Mouse (Mus musculus) heart, postnatal 10 days (tissue): ENCODE results near the gene Galnt2. TPM values are rescaled to one million over a fixed set of nuclear protein-coding genes. Genes with fewer than 3 reads are reported as not detected.

Source experiments
- DNase-seq, 2 experiments: peaks; one replicate each; pipeline ENCODE4 v3.0.0; 2021
- intact Hi-C: fragments of 180-260 bp; cut with DNase I; formaldehyde crosslinking; loops from one replicate; pipeline ENCODE4 v1.15.1; 2025
- total RNA-seq, 2 experiments: library from RNA; stranded (reverse); gene quantifications; 2 replicates each; pipeline ENCODE4 v1.2.3; 2021

Gene Galnt2
- total RNA-seq, result 10 to 100 TPM; 45.6 to 51.4 TPM

GRCm38 (mm10) chr8:124231176-124231484, at the start of gene Galnt2:
TSS of gene Galnt2 (plus strand) at chr8:124231391.
- peak; percentile 88 to 90 for DNase-seq
- intact Hi-C loops, result loop anchor here (2.0 to 5.0 kb wide), 2 partner anchors 116 to 179 kb away; no protein-coding TSS in a partner anchor

DNA sequence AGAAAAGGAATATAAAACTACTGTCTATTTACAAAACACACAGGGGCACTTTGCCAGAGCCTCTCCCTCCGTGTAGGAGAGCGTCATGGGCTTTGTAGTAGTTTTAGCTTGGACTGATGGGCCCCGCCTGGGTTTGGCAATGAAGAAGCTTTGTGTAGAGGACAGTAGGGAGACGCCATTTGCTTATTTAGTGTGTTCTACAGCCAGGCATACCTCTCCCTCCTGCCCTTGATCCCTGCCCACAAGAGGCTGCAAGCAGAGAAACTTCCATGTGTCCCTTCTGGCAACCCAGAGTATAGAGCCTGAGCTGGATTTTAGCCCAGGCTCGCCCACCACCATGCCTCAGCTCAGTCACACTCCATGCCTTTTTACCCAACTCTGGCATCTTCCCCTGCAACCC, 49.4 kb upstream of the Galnt2 start:
- intact Hi-C loops, result loop anchor here (5.0 kb wide), 1 partner anchor 136 kb away; no protein-coding TSS in a partner anchor
- DNase-seq, result peak in 1 of 2 experiments; percentile 19

DNA sequence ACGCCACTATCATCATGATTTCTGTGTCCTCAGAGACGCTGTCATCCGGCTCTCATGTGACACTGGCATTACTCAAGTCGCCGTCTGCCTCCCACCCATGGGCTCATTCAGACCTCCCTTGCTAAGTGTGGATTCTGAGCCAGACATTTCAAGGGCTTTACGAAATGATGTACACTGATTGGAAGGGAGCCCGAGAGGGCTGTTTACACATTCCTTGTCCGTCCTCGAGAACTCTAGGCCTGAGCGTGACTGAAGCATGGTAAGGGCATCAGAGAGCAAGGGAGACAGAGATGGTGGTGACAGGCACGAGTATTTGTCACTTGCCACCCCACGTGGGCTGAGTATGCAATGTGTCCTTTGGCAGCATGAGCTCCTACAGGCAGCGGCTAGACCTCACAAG, 49.0 kb upstream of the Galnt2 start:
- peak; percentile 76 to 82 for DNase-seq
- intact Hi-C loops, result loop anchor here (5.0 kb wide), 1 partner anchor 135 kb away; no protein-coding TSS in a partner anchor

GRCm38 (mm10) chr8:124184078-124184477, 47.1 kb upstream of the Galnt2 start:
- intact Hi-C loops, result loop anchor here (5.0 kb wide), 1 partner anchor 133 kb away; no protein-coding TSS in a partner anchor
- DNase-seq, result peak; percentile 54 to 55

GRCm38 (mm10) chr8:124184507-124184906, 46.7 kb upstream of the Galnt2 start:
- DNase-seq, result peak in 1 of 2 experiments; percentile 21
- intact Hi-C loops, result loop anchor here (5.0 kb wide), 1 partner anchor 133 kb away; no protein-coding TSS in a partner anchor

DNA sequence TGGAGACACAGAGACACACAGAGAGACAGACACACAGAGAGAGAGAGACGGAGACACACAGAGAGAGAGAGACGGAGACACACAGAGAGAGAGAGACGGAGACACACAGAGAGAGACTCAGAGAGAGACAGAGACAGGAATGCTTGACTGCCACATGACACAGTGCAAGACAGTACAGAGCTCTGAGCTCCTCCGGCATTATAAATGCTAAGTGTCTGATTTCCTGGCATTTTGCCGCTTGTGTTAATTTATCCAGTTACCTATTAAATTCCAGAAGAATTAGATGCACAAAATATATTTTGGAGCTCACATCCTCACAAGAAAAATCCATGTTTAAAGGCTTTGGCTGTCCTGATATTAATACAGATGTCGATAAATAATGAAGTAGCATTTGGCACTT, 46.1 kb upstream of the Galnt2 start:
- DNase-seq, result no peak
- intact Hi-C loops, result no loop called here

GRCm38 (mm10) chr8:124190388-124190787, 40.8 kb upstream of the Galnt2 start:
- DNase-seq, result no peak
- intact Hi-C loops, result no loop called here

DNA sequence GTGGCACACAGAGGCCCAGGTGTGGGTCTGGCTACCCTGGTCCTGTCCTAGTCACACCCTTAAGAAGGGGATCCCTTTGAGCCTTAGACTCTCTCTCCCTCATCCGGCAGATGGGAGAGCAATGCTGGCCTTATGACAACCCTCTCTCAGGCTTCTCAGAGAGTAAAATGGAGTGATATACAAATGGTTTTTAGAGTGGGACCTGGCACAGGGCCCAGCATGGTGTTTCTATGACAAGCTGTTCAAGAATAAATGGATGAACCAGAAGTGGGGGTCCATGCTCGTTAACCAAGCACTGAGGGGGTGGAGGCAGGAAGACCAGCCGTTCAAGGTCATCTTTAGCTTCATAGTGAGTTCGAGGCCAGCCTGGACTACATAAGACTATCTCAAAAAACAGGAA, 38.9 kb upstream of the Galnt2 start:
- DNase-seq, result no peak
- intact Hi-C loops, result no loop called here

DNA sequence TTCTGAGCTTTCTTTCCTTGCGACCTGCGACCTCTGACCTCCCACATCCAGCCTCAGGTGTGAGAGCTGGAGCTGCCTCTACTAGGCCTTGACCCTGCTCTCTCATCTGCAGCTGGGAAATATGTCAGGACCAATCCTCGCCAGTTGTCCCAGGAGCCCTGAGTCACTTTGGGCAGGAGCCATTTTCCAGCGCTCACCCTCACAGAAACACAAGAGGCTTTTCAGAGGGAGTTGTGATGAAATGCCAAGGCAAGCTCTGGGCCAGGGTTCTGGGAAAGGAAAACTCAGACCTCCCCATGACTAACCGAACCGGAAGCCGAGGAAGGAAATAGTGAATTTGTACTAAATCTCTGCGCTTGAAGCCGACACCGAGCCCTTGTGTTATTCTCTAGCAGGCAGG, 38.2 kb upstream of the Galnt2 start:
- intact Hi-C loops, result no loop called here
- DNase-seq, result peak; percentile 76 to 79

DNA sequence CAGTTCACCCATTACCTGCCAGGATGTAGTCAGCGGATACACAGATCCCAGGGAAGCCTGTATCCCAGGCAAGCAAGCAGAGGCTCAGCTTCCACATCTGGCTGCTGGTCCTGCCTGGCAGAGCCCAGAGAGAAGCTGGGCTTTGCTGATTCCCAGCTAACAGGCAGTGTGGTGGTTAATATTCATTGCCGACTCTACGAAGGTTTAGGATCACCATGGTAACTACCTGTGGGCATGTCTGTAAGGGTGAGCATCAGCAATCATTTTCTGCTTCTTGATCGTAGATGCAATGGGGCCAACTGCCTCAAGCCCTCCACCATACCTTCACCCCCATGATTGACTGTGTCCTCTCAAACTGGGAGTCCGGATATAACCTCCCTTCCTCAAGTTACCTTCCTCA, 37.2 kb upstream of the Galnt2 start:
- intact Hi-C loops, result no loop called here
- DNase-seq, result no peak

DNA sequence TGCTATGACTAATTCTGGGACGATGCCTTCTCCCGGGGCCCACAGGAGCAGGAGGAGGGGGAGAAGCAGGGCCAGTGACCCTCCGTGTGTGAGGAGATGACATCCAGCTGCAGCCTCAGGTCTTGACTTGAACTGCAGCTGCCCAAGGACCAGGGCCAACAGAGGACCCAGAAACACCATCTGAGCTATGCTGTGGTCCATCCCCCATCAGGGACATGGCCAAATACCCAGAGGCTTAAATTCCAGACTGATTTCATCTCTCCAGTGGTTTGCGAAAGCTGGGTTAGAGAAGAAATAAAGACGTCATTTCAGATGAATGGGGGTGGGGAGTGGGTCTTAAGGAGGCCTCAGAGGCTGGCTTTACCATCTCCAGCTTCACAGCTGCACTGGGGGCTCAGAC, 35.0 kb upstream of the Galnt2 start:
- peak; percentile 63 to 66 for DNase-seq
- intact Hi-C loops, result no loop called here

GRCm38 (mm10) chr8:124196797-124197196, 34.4 kb upstream of the Galnt2 start:
- DNase-seq, result no peak
- intact Hi-C loops, result no loop called here

- intact Hi-C loops, result no loop called here
- no peak for DNase-seq
These were observed 33.0 kb upstream of the Galnt2 start for GRCm38 (mm10) chr8:124198230-124198629.

DNA sequence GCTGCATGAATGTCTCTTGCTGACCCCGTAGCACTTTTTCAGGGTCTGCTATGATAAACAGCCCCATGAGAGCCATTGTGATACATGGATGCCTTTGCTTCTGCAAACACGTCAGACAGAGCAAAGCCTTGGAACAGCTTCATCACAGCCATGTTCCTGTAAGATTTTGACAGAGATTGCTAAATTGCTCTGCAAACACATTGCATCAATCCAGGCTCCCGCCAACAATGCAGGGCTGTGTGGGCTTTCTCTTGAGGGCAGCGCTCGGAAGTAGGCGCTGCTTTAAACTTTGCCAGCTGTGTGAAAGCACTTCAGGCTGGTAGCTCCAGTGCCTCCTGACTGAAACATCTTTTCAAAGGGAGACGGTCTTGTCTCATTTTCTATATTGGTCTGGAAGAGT, 30.8 kb upstream of the Galnt2 start:
- intact Hi-C loops, result no loop called here
- no peak for DNase-seq

DNA sequence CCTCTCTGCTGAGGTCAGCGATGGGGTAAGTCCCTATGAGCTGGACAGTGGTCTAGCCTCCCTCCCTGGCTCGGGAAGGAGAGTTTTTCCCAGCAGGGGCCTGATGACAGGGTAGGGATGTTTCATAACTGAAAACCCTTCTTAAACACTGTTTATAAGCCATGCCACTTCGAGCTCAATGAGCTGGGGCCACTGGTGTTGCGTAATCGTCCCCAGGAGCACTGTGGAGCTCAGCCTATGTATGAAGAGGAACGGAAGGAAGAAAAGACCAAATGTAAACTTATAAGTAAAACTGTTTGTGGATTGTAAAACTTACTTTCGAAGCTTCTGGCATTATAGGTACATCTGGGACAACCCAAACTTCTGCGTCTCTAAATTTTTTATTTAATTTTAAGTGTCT, 29.5 kb upstream of the Galnt2 start:
- intact Hi-C loops, result no loop called here
- no peak for DNase-seq

GRCm38 (mm10) chr8:124202895-124203294, 28.3 kb upstream of the Galnt2 start:
- no peak for DNase-seq

DNA sequence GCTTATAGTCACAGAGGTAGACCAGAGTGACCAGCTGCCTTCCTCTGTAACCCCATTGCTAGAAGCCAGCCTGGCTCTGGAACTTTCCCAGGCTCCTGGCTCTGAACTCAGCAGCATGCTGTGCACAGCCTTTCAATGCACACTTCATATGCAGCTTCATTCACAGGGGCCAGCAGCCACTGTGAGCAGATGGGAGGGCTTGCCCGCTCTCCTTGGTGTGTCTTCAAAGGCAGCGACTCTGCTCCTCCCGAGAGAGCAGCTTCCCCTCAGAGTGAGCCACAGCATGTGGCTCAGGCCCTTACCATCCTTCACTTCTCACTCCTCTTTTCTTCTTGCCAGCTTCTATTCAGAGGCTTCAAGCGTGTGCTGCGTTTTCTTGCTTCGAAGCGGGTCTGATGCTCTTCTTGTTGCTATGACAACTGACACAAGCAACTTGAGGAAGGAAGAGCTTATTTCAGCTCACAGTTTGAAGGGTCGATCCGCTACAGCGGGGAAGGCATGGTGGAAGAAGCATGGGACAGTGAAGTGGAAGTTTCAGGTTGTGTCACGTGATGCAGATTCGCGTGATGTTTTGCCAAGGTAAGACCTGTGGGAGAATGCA, 27.1 kb upstream of the Galnt2 start:
- DNase-seq, result no peak
- intact Hi-C loops, result no loop called here

More at GRCm38 (mm10) chr8:124202895-124203294, 28.3 kb upstream of the Galnt2 start:
- intact Hi-C loops, result no loop called here

DNA sequence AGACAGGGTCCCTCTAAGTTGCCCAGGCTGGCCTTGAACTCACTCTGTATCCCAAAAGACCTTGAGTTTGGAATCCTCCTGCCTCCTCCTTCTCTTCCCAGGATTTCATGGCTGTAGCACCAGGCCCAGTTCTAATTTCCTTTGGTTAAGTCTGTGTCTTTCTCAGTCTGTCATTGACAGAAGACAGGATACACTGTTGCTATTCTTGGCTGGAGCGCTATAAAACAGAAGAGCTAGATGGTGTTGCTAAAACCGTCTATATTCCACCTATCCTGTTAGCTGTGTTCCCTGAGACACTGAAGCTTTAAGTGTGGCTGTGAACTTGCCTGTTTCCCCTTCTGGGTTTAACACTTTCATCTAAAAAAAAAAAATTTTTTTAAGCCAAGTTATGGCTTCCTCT, 19.0 kb upstream of the Galnt2 start:
- DNase-seq, result no peak
- intact Hi-C loops, result no loop called here

- DNase-seq, result no peak
- intact Hi-C loops, result no loop called here
These were observed 14.2 kb upstream of the Galnt2 start for GRCm38 (mm10) chr8:124216951-124217350.

GRCm38 (mm10) chr8:124229883-124230282, 1.3 kb upstream of the Galnt2 start:
- intact Hi-C loops, result loop anchor here (2.0 to 5.0 kb wide), 2 partner anchors 117 to 178 kb away; no protein-coding TSS in a partner anchor
- DNase-seq, result no peak

GRCm38 (mm10) chr8:124230496-124231175, 555 bp upstream of the Galnt2 start:
- DNase-seq, result no peak
- intact Hi-C loops, result loop anchor here (2.0 to 5.0 kb wide), 2 partner anchors 116 to 178 kb away; no protein-coding TSS in a partner anchor
